Mouse (Mus musculus) hindbrain, embryonic 16.5 days (tissue): ENCODE measurements around the gene Focad. TPM values are rescaled to one million over a fixed set of nuclear protein-coding genes. Genes with fewer than 3 reads are reported as not detected.

Experiments used
- ATAC-seq: fragments of 200-750 bp; cut with Nextera tagmentation; 2 replicates; pipeline ENCODE4 v1.8.0; 2017; ENCODE audit warnings: moderate TSS enrichment, moderate library complexity
- H3K27ac ChIP-seq: fragments of 300-500 bp; sonication (generic); 2 replicates; pipeline ENCODE4 v1.5.1; 2014; ENCODE audit warnings: low read depth, mild to moderate bottlenecking, control low read depth, low read length, moderate library complexity
- H3K27me3 ChIP-seq: fragments of 300-500 bp; sonication (generic); replicated peaks from 2 replicates; pipeline ENCODE4 v1.6.1; 2014; ENCODE audit warnings: low read length; ENCODE audit not compliant: control insufficient read depth, insufficient read depth
- H3K36me3 ChIP-seq: fragments of 300-500 bp; sonication (generic); 2 replicates; pipeline ENCODE4 v1.6.1; 2014; ENCODE audit warnings: mild to moderate bottlenecking, low read length, moderate library complexity, mixed read lengths; ENCODE audit not compliant: control insufficient read depth, insufficient read depth
- H3K4me1 ChIP-seq: fragments of 300-500 bp; sonication (generic); 2 replicates; pipeline ENCODE4 v1.6.1; 2014; ENCODE audit warnings: low read depth, low read length; ENCODE audit not compliant: control insufficient read depth, insufficient read depth
- H3K4me2 ChIP-seq: fragments of 300-500 bp; sonication (generic); 2 replicates; pipeline ENCODE4 v1.6.1; 2014; ENCODE audit warnings: mild to moderate bottlenecking, low read length, control low read depth, moderate library complexity
- H3K4me3 ChIP-seq: fragments of 300-500 bp; sonication (generic); 2 replicates; pipeline ENCODE4 v1.5.1; 2014; ENCODE audit warnings: mild to moderate bottlenecking, low read length, control low read depth, moderate library complexity
- H3K9ac ChIP-seq: fragments of 300-500 bp; sonication (generic); 2 replicates; pipeline ENCODE4 v1.6.1; 2014; ENCODE audit warnings: low read depth, mild to moderate bottlenecking, control low read depth, low read length, moderate library complexity
- H3K9me3 ChIP-seq: fragments of 300-500 bp; sonication (generic); 2 replicates; pipeline ENCODE4 v1.6.1; 2014; ENCODE audit warnings: mild to moderate bottlenecking, low read length, moderate library complexity; ENCODE audit not compliant: control insufficient read depth
- WGBS: fragments of 180-500 bp; shearing (Covaris S2); extraction: QIAGEN DNeasy Blood & Tissue Kit; methylation state at CpG from one replicate; pipeline ENCODE4 v1.1.7; 2014; 5-methylcytosine and 5-hydroxymethylcytosine counted together
- polyA plus RNA-seq: library from polyadenylated mRNA; unstranded; fragments of >200 nt; fragmentation: Nextera tagmentation; extraction: Ambion mirVana; gene quantifications from 2 replicates; pipeline ENCODE4 v1.2.1, GENCODE M21; 2015

Gene Focad
- polyA plus RNA-seq, 1 experiment from 2014 or later, result 11.7 TPM

DNA sequence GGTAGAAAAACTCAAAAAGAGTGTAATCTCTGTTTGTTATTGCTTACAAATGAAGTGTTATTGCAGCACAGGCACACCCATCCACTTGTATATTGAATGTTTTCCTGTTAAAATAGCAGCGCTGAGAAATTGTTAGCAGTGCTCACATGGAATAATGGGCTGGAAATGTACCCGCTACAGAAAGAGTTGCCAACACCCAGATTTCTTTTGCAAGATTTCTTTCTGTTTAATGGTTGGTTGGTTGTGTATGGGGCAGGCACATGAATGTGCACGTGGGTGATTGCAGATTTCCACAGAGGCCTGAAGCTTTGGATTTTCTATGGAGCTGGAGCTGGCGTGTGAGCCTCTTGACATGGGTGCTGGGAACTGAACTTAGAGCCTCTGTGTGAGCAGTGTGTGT, 151.1 kb downstream of the Focad start:
- ATAC-seq, result no peak
- WGBS, result 70% methylated on average over 4 of the region's 4 CpGs
- H3K9ac ChIP-seq, result no peak overlapping the region

DNA sequence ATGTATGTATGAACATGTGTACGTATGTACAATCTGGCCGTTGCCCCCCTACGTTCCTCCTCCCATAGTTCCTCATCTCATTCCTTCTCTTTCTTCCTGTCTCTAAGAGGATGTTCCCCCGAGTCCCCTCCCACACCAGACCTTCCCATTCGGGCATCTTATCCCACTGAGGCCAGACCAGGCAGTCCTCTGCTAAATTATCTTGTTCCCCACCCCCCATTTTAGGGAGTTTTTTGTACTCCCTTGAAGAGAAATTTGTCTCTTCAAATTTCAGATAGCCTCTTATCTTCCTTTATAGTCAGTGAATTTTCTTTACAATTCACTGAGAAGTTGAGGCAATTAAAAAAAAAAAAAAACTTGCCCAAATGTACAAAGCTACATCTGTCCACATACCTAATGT, 166.9 kb downstream of the Focad start:
- 92% methylated on average over 5 of the region's 5 CpGs for WGBS
- Histone ChIP-seq H3K27ac (no peak overlapping the region), H3K9me3 (no peaks in the 10 kb centered on the region), H3K4me3 (no peak overlapping the region), H3K36me3 (no peaks in the 10 kb centered on the region), H3K4me2 (no peak overlapping the region), H3K9ac (no peak overlapping the region), H3K4me1 (no peaks in the 10 kb centered on the region), H3K27me3 (no peaks in the 10 kb centered on the region)
- ATAC-seq, result no peak

More for the DNA sequence above, 151.1 kb downstream of the Focad start:
- no peak overlapping the region for H3K27ac ChIP-seq
- no peak overlapping the region for H3K4me2 ChIP-seq
- no peak overlapping the region for H3K4me3 ChIP-seq
- H3K36me3 ChIP-seq, result no peaks in the 10 kb centered on the region
- no peaks in the 10 kb centered on the region for H3K4me1 ChIP-seq
- H3K27me3 ChIP-seq, result no peaks in the 10 kb centered on the region
- H3K9me3 ChIP-seq, result no peaks in the 10 kb centered on the region

DNA sequence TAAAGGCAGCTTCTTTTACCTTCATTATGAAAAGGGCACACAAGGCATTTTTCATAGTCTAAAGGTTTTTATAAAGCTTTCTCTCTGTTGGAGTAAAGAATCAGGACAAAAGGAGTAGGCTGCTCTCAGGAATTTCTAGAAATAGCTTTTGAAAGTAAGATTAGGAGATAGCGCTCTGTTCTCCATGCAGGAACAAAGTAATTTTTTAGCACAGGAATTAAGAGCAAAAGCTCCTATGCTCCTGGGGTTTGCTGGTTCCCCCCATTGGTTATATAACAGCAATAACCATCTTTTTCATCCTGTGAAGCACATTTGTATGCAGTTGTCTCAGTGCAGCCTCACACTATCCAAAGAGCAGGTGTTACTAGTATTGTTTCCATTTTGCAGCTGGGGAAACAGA, 170.1 kb downstream of the Focad start:
- Histone ChIP-seq H3K36me3 (no peaks in the 10 kb centered on the region), H3K27ac (peak overlapping the region; percentile 16; the same call in 1 of the 2 replicates), H3K4me1 (no peaks in the 10 kb centered on the region), H3K27me3 (no peaks in the 10 kb centered on the region), H3K4me2 (no peak overlapping the region), H3K9me3 (no peaks in the 10 kb centered on the region), H3K4me3 (no peak overlapping the region), H3K9ac (no peak overlapping the region)
- WGBS, result 62% methylated on average over 1 of the region's 1 CpGs
- ATAC-seq, result no peak

DNA sequence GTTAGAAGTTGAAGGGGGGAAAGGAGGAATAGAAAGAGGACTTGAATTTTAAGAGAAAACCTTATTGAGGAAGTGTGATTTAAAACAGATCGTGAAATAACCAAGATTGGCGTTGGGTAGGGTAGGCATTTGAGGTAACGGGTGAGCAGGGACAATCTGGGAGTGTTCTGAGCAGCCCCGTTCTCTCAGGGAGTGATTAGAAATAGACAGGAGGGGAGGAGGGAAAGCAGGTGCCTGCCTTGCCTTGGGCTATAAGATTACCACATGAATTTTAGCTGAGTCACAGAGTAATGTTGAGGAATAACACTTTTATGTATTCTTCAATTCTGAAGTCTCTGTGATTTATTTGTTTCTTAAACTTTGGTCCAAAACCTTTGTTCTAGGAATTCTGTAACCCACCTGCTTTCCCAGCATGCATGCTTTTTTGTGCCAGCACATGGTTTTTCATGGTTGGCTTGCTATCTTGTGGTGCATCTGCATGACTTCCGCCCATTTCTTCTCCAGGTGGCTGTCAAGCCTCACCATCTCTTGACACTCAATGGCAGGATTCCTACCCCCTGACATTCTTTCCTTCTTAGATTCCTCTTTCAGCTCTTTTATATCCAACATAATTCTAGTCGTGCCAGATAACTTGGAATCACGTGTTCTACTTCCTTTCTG, 176.1 kb downstream of the Focad start:
- H3K4me1 ChIP-seq, result no peaks in the 10 kb centered on the region; the same call in 1 of the 2 replicates
- 78% methylated on average over 7 of the region's 7 CpGs for whole genome bisulfite sequencing
- H3K27ac ChIP-seq, result no peak overlapping the region
- no peak overlapping the region for H3K9ac ChIP-seq
- no peaks in the 10 kb centered on the region for H3K36me3 ChIP-seq
- no peaks in the 10 kb centered on the region for H3K9me3 ChIP-seq
- no peak for ATAC-seq
- no peak overlapping the region for H3K4me2 ChIP-seq
- H3K27me3 ChIP-seq, result no peaks in the 10 kb centered on the region
- no peak overlapping the region for H3K4me3 ChIP-seq

DNA sequence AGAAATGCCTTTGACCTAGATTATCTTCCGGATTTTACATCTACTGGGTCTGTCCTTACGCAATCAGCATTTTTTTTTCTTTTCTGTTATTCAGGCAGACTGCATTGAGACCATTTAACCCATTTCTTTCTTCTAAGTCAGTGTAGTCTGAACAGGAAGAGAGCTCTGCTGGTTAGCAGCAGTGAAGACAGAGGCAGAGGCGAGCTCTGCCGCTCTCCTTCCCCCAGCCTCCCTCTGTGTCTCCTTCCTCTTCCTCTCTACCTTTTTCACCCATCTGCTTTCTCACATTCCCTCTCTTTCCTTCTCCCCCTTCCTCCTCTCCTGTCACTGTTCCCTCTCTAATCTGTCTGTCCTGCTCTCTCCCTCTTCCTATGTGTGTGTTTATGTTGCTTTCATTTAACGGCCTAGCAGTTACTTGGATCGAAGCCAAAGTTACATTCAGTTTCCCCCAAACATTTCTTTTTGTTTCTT, 181.2 kb downstream of the Focad start:
- Histone ChIP-seq H3K4me3 (no peak overlapping the region), H3K4me1 (no peaks in the 10 kb centered on the region; the same call in 1 of the 2 replicates), H3K4me2 (no peak overlapping the region), H3K27me3 (no peaks in the 10 kb centered on the region), H3K9ac (no peak overlapping the region), H3K36me3 (no peaks in the 10 kb centered on the region), H3K27ac (no peak overlapping the region), H3K9me3 (no peaks in the 10 kb centered on the region)
- ATAC-seq, result no peak
- WGBS, result 52% methylated on average over 6 of the region's 6 CpGs

DNA sequence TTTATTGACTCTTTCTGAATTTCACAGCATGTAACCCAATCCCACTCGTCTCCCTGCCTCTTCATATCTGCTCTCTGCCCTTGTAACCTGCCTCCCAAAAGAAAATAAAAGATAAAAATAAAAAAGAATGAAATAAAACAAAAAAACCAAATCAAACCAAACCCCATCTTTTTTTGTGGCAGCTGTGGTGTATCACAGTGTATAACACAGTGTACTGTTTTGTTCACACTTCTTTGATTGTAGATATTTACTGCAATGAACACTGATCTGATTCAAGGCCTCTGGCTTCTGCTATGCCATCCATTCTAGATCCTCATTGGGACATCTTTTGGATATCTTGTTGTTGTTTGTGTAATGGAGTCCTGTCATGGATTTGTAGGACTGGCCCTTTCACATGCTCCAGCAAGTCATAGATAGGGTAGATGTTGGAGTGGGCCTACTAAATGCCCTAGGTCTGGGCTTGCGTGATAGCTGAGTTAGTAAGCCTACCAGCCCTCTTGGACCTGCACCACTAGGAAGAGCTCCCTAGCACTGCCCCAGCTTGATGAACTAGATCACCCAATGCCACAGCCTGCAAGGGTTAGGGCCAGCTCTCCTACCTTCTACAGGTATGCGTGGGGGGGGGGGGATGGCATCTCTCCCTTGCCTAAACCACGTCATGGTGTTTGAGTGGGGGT, 181.8 kb downstream of the Focad start:
- Histone ChIP-seq H3K27ac (no peak overlapping the region), H3K4me1 (no peaks in the 10 kb centered on the region; the same call in 1 of the 2 replicates)
- no peak for ATAC-seq

DNA sequence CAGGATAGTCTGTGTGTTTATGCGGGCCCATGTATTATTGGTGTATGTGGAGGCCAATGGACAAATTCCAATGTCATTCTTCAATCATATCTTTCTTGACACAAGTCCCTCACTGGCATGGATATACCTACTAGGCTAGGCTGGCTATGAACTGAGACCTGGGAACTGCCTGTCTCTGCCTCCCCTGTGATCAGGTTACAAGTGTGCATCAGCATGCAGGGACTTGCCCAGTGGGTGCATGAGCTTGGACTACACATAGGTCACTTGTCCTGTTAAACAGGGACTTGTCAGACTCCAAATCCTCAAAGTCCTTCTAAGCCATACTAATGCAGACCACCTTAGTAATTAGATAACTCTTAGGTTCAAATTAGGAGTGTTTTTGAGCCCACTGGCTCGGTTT, 184.1 kb downstream of the Focad start:
- Histone ChIP-seq H3K9ac (no peak overlapping the region), H3K9me3 (no peaks in the 10 kb centered on the region), H3K27me3 (no peaks in the 10 kb centered on the region), H3K36me3 (no peaks in the 10 kb centered on the region), H3K4me1 (no peaks in the 10 kb centered on the region; the same call in 1 of the 2 replicates), H3K27ac (no peak overlapping the region), H3K4me2 (no peak overlapping the region), H3K4me3 (no peak overlapping the region)
- no peak for ATAC-seq
- WGBS, result 90% methylated on average over 2 of the region's 2 CpGs

More for the DNA sequence above, 181.8 kb downstream of the Focad start:
- Histone ChIP-seq H3K4me2 (no peak overlapping the region), H3K27me3 (no peaks in the 10 kb centered on the region), H3K9ac (no peak overlapping the region), H3K9me3 (no peaks in the 10 kb centered on the region), H3K36me3 (no peaks in the 10 kb centered on the region), H3K4me3 (no peak overlapping the region)
- WGBS, result 75% methylated on average over 4 of the region's 4 CpGs

DNA sequence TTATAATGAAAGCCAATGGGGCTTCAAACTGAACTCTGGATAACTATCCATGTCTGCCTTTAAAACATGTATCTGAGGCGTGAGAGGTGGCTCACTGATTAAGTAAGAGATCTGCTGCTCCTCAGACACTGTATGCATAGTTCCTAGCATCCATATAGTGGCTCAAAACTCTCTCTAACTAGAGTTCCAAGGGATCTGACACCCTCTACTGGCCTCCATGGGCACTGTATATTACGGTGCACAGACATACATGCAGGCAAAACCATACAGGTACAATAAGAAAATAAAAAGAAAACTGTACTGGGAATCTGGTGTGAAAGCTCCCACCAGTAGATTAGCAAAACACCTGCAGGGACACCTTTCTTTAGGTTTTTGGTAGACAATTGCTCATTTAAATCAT, 186.1 kb downstream of the Focad start:
- Histone ChIP-seq H3K9ac (no peak overlapping the region), H3K4me3 (no peak overlapping the region), H3K36me3 (no peaks in the 10 kb centered on the region), H3K27me3 (no peaks in the 10 kb centered on the region), H3K9me3 (no peaks in the 10 kb centered on the region), H3K4me1 (no peaks in the 10 kb centered on the region; the same call in 1 of the 2 replicates), H3K27ac (no peak overlapping the region), H3K4me2 (no peak overlapping the region)
- no peak for ATAC-seq
- WGBS, result 89% methylated on average over 2 of the region's 2 CpGs

DNA sequence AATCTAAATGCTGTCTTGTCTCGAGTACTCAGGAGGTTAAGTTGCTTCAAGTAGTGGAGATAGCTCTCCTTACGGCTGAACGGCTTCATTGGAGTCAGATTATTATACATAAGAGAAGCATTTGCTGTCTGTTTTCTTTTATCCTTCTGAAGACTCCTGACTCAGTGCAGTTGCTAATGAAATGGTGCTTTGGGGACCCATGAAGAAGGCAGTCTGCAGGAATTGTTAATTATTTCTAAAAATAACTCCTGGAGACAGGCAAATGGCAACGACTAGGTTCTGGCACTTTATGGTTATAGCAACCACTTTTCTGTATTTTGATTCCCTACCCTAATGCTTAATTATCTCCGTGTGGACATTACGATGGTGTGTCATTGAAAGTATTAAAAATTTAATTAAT, 201.1 kb downstream of the Focad start:
- Histone ChIP-seq H3K36me3 (no peaks in the 10 kb centered on the region), H3K27me3 (no peaks in the 10 kb centered on the region), H3K4me3 (no peak overlapping the region), H3K4me2 (no peak overlapping the region), H3K9ac (no peak overlapping the region), H3K4me1 (no peaks in the 10 kb centered on the region), H3K27ac (no peak overlapping the region), H3K9me3 (no peaks in the 10 kb centered on the region)
- ATAC-seq, result 0 out of 2 replicates have a peak, but pooled peaks have one; percentile 56
- WGBS, result 62% methylated on average over 6 of the region's 6 CpGs
